Mouse (Mus musculus) myocyte (in vitro differentiated cells): ENCODE data around the gene Hist1h3a.

ENCODE experiments used
- CEBPB ChIP-seq: IDR thresholded peaks from 2 replicates; pipeline ENCODE4 v1.6.1; 2011; ENCODE audit warnings: mild to moderate bottlenecking, moderate library complexity; ENCODE audit not compliant: poor library complexity, insufficient read depth, severe bottlenecking
- E2F4 ChIP-seq: IDR thresholded peaks from one replicate; pipeline ENCODE4 v1.6.1; 2011; ENCODE audit warnings: mild to moderate bottlenecking, control low read depth, moderate library complexity; ENCODE audit not compliant: insufficient read depth
- MAX ChIP-seq: IDR thresholded peaks from one replicate; pipeline ENCODE4 v1.6.1; 2011; ENCODE audit warnings: low read depth, mild to moderate bottlenecking, control low read depth
- MYOD1 ChIP-seq, 3 experiments: IDR thresholded peaks; one replicate each; pipeline ENCODE4 v1.6.1; 2011; ENCODE audit warnings: control low read depth in 2 of 3, low read depth in 2 of 3, mild to moderate bottlenecking in 2 of 3, moderate library complexity in 1 of 3; ENCODE audit not compliant: insufficient read length in 2 of 3, control insufficient read depth in 1 of 3
- MYOG ChIP-seq, 3 experiments: IDR thresholded peaks; one replicate each; pipeline ENCODE4 v1.6.1; 2011; ENCODE audit warnings: control low read depth in 2 of 3, low read depth in 2 of 3, mild to moderate bottlenecking in 2 of 3; ENCODE audit not compliant: insufficient read length in 2 of 3, control insufficient read depth in 1 of 3, insufficient read depth in 1 of 3
- POLR2A ChIP-seq: IDR thresholded peaks from one replicate; pipeline ENCODE4 v1.6.1; 2011; ENCODE audit warnings: low read depth, mild to moderate bottlenecking, control low read depth, moderate library complexity; ENCODE audit not compliant: insufficient read length
- POLR2AphosphoS2 ChIP-seq: IDR thresholded peaks from one replicate; pipeline ENCODE4 v1.6.1; 2011; ENCODE audit warnings: low read depth, control low read depth; ENCODE audit not compliant: insufficient read length
- REST ChIP-seq: IDR thresholded peaks from one replicate; pipeline ENCODE4 v1.6.1; 2011; ENCODE audit warnings: mild to moderate bottlenecking, control low read depth, moderate library complexity; ENCODE audit not compliant: insufficient read depth, insufficient read length
- SRF ChIP-seq: IDR thresholded peaks from one replicate; pipeline ENCODE4 v1.6.1; 2011; ENCODE audit warnings: low read depth; ENCODE audit not compliant: control insufficient read depth, insufficient read length
- TCF12 ChIP-seq: IDR thresholded peaks from one replicate; pipeline ENCODE4 v1.6.1; 2011; ENCODE audit warnings: mild to moderate bottlenecking, control low read depth; ENCODE audit not compliant: poor library complexity, insufficient read depth, severe bottlenecking
- TCF3 ChIP-seq: IDR thresholded peaks from one replicate; pipeline ENCODE4 v1.6.1; 2011; ENCODE audit warnings: low read depth, control low read depth; ENCODE audit not compliant: insufficient read length
- USF1 ChIP-seq: IDR thresholded peaks from one replicate; pipeline ENCODE4 v1.6.1; 2011; ENCODE audit warnings: low read depth, mild to moderate bottlenecking, control low read depth, moderate library complexity

DNA sequence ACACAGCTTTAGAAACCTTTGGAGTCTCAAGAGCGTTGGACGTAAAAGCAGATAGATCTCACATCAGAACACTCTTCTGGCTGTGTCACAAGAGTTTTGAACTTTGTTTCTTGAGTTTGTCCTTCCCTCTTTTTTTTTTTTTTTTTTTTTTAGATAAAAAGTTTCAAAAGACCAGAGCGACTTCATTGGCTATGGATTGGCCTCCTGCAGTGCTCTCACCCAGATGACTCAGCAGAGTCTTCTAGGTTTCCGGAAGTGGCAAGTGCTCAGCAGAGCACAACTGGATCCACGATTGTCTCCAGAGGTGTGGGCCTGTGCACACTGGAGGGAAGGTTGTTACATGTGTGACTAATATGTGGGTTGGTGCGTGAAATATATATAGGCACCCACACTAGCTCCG, 16.2 kb upstream of the Hist1h3a start:
- no peak for TF ChIP-seq POLR2A
- no peak for TF ChIP-seq REST
- no peak for TF ChIP-seq CEBPB
- no peak for TF ChIP-seq POLR2AphosphoS2
- TF ChIP-seq MYOD1 (IDR thresholded peaks at IDR 0.05; ENCODE audit: control insufficient read depth in 1 of 3, insufficient read length in 2 of 3, low read depth in 2 of 3), result no peak
- no peak for TF ChIP-seq E2F4
- no peak for TF ChIP-seq MYOG (IDR thresholded peaks at IDR 0.05; ENCODE audit: control insufficient read depth in 1 of 3, insufficient read depth in 1 of 3, insufficient read length in 2 of 3, low read depth in 2 of 3)
- TF ChIP-seq MAX, result no peak
- no peak for TF ChIP-seq USF1
- no peak for TF ChIP-seq TCF12
- no peak for TF ChIP-seq TCF3
- no peak for TF ChIP-seq SRF
